Mouse (Mus musculus) limb, embryonic 15.5 days (tissue): ENCODE results near the gene Tes. TPM values are rescaled to one million over a fixed set of nuclear protein-coding genes. Genes with fewer than 3 reads are reported as not detected.

Source experiments
- ATAC-seq: fragments of 200-750 bp; cut with Nextera tagmentation; 2 replicates; pipeline ENCODE4 v1.8.0; 2017; ENCODE audit warnings: low read depth, moderate TSS enrichment; ENCODE audit not compliant: insufficient number of reproducible peaks, low FRiP score, low TSS enrichment
- H3K27ac ChIP-seq: fragments of 300-500 bp; sonication (generic); 2 replicates; pipeline ENCODE4 v1.5.1; 2015; ENCODE audit warnings: moderate library complexity, mild to moderate bottlenecking, inconsistent platforms
- H3K27me3 ChIP-seq: fragments of 300-500 bp; sonication (generic); 2 replicates; pipeline ENCODE4 v1.6.1; 2015; ENCODE audit warnings: inconsistent platforms
- H3K36me3 ChIP-seq: fragments of 300-500 bp; sonication (generic); 2 replicates; pipeline ENCODE4 v1.6.1; 2015; ENCODE audit warnings: inconsistent platforms
- H3K4me1 ChIP-seq: fragments of 300-500 bp; sonication (generic); 2 replicates; pipeline ENCODE4 v1.6.1; 2015; ENCODE audit warnings: inconsistent platforms
- H3K4me2 ChIP-seq: fragments of 300-500 bp; sonication (generic); 2 replicates; pipeline ENCODE4 v1.6.1; 2015; ENCODE audit warnings: mild to moderate bottlenecking, inconsistent platforms
- H3K4me3 ChIP-seq: fragments of 300-500 bp; sonication (generic); 2 replicates; pipeline ENCODE4 v1.5.1; 2015; ENCODE audit warnings: mild to moderate bottlenecking, inconsistent platforms
- H3K9ac ChIP-seq: fragments of 300-500 bp; sonication (generic); 2 replicates; pipeline ENCODE4 v1.6.1; 2015; ENCODE audit warnings: inconsistent platforms
- H3K9me3 ChIP-seq: fragments of 300-500 bp; sonication (generic); 2 replicates; pipeline ENCODE4 v1.6.1; 2016; ENCODE audit warnings: inconsistent platforms
- WGBS: fragments of 180-500 bp; shearing (Covaris S2); methylation state at CpG from one replicate; pipeline ENCODE4 v1.1.7; 2015; 5-methylcytosine and 5-hydroxymethylcytosine counted together
- polyA plus RNA-seq: library from polyadenylated mRNA; unstranded; fragments of >200 nt; fragmentation: Nextera tagmentation; extraction: Ambion mirVana; gene quantifications from 2 replicates; pipeline ENCODE4 v1.2.1, GENCODE M21; 2015

Tes gene
- polyA plus RNA-seq, 1 experiment from 2014 or later: 54.2 TPM

- Histone ChIP-seq H3K4me2 (no peak overlapping the region), H3K36me3 (no peaks in the 10 kb centered on the region), H3K27ac (peak overlapping the region; percentile 28; the same call in 1 of the 2 replicates), H3K4me3 (no peak overlapping the region), H3K27me3 (no peaks in the 10 kb centered on the region), H3K9me3 (no peaks in the 10 kb centered on the region), H3K4me1 (peaks cover 13% of the 10 kb centered on the region), H3K9ac (no peak overlapping the region)
- ATAC-seq: 0 out of 2 replicates have a peak, but pooled peaks have one; percentile 40
- 42% methylated on average over 4 of the region's 4 CpGs for WGBS
Measured at GRCm38 (mm10) chr6:17082238-17082637, 17.3 kb downstream of the Tes start.

DNA sequence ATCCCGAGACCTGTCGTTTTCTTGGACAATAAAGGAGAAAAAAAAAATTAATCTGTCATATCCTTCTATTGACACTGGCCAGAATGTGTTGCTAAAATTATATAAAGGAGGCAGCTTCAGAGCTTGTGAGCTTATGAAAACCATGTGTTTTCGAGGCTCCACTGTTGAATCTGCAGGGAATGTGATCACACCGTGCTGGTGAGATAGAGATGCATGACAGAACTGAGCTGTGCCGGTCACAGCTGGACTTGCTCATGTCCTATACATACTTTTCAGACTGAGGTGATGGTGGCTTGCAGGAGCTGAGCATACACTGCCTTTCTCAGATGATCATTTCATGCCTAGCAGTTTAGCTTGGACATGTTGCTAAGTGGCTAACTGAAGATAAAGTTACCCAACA lies 17.9 kb downstream of the Tes start:
- Histone ChIP-seq H3K4me2 (no peak overlapping the region), H3K4me3 (no peak overlapping the region), H3K9me3 (no peaks in the 10 kb centered on the region), H3K9ac (no peak overlapping the region), H3K36me3 (no peaks in the 10 kb centered on the region), H3K27ac (0 out of 2 replicates have a peak overlapping the region, but pooled peaks have one; percentile 11), H3K27me3 (no peaks in the 10 kb centered on the region), H3K4me1 (peaks cover 11% of the 10 kb centered on the region)
- no peak for ATAC-seq
- 53% methylated on average over 5 of the region's 5 CpGs for WGBS

DNA sequence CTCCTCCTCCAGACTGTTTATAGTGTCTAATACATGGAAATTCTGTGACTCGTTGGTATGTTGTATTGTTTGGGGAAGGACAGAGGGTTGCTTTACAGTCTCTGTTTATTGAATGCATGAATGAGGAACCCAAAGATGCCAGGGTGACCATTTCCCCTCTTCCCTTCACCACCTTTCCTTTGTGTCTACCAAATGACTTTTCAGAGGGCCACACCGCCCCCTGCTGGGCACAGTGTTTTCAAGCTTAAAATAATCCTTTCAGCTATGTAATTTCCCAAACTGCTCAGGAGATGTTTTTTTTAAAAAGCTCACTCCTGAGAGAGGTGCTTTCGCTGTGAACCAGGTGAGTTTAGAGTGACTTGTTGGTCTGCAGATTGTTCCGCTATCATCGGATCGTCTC lies 22.5 kb downstream of the Tes start:
- Histone ChIP-seq H3K9me3 (no peaks in the 10 kb centered on the region), H3K27ac (no peak overlapping the region), H3K9ac (no peak overlapping the region), H3K4me3 (no peak overlapping the region), H3K27me3 (no peaks in the 10 kb centered on the region), H3K4me2 (no peak overlapping the region), H3K36me3 (no peaks in the 10 kb centered on the region), H3K4me1 (0 out of 2 replicates have a peak, but pooled peaks cover 2% of the 10 kb centered on the region)
- no peak for ATAC-seq
- 65% methylated on average over 6 of the region's 6 CpGs for WGBS

DNA sequence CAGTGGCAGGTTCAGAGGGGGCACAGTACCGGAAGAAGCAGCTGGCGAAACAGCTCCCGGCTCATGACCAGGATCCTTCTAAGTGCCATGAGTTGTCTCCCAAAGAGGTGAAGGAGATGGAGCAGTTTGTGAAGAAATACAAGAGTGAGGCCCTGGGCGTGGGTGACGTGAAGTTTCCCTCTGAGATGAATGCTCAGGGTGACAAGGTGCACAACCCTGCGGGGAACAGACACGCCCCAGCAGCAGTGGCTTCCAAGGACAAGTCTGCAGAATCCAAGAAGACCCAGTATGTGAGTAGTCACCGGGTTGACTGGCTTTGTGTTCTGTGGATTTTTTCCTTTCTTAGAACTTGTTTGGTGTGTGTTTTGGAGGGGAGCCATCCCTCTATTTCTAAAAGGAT lies 32.4 kb downstream of the Tes start:
- ATAC-seq: no peak
- Histone ChIP-seq H3K4me1 (no peaks in the 10 kb centered on the region), H3K27ac (no peak overlapping the region), H3K4me2 (no peak overlapping the region), H3K36me3 (peaks cover 21% of the 10 kb centered on the region), H3K9ac (no peak overlapping the region), H3K9me3 (no peaks in the 10 kb centered on the region), H3K27me3 (no peaks in the 10 kb centered on the region), H3K4me3 (no peak overlapping the region)
- 91% methylated on average over 8 of the region's 8 CpGs for WGBS

DNA sequence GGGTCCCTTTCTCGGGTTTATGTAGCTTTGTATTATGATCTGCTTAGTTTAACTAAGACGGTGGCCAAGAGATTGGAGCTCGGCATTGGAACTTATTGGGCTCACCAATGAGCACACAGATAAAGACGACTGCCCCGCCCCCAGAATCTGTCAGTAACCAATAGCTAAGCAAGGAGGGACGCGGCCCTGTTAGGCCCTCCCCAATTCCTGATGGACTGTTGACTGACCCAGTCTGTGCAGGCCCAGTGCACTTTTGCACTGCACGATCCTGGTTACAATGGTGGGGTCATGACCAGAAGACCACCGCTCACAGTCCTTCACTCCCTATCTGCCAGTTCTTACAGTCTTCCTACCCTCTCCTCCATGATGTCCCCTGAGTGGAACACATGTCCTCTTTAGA lies 33.6 kb downstream of the Tes start:
- no peaks in the 10 kb centered on the region for H3K4me1 ChIP-seq
- H3K4me2 ChIP-seq: no peak overlapping the region
- peaks cover 28% of the 10 kb centered on the region for H3K36me3 ChIP-seq
- no peak overlapping the region for H3K4me3 ChIP-seq
- no peak overlapping the region for H3K9ac ChIP-seq
- 92% methylated on average over 9 of the region's 9 CpGs for WGBS
- no peaks in the 10 kb centered on the region for H3K9me3 ChIP-seq
- no peak overlapping the region for H3K27ac ChIP-seq
- no peaks in the 10 kb centered on the region for H3K27me3 ChIP-seq
- no peak for ATAC-seq

DNA sequence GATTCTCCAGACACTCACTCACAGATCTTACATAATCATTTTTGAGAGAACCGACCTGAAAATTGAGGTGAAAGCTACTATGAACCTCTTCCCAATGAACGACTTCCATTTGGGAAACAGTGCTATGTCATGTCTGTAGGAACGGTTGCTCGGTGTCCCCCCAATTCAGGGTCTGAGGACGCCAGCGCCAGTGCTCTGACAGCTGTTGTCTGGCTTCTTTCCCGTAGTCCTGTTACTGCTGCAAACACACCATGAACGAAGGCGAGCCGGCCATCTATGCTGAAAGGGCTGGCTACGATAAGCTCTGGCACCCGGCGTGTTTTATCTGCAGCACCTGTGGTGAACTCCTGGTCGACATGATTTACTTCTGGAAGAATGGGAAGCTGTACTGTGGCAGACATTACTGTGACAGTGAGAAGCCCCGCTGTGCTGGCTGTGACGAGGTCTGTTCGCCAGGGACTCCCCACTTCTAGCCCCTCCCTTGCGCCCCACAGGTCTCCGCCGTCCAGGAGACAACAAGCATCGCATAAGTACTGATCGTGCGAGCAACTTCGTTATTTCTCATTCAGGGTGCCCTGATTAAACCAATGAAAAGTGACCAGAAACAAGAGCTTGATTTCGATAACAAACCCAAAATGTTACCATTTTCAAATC lies 34.7 kb downstream of the Tes start:
- no peak overlapping the region for H3K4me2 ChIP-seq
- H3K27me3 ChIP-seq: no peaks in the 10 kb centered on the region
- no peak for ATAC-seq
- 81% methylated on average over 25 of the region's 25 CpGs for WGBS
- no peak overlapping the region for H3K4me3 ChIP-seq
- H3K27ac ChIP-seq: no peak overlapping the region
- peaks cover 32% of the 10 kb centered on the region for H3K36me3 ChIP-seq
- H3K4me1 ChIP-seq: no peaks in the 10 kb centered on the region
- no peaks in the 10 kb centered on the region for H3K9me3 ChIP-seq
- no peak overlapping the region for H3K9ac ChIP-seq

DNA sequence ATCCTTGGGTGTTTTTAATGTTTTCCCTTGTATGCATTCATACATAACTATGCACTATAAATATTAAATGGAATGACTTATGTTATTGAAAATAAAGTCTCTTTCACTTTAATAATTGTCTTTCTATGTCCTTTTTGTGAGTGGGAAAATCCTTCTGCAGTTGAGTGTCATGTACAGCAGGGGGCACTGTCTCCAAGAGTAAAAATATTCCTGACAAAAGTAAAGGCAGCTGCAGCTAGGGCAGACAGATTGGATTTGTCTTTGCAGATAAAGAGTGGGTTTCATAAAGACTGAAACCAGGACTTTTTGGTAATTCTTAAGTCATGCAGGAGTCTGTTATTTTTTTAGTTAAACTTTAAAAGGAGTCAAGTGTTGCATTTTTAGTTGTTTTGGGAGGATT lies 40.8 kb downstream of the Tes start:
- no peak overlapping the region for H3K4me3 ChIP-seq
- no peak overlapping the region for H3K9ac ChIP-seq
- H3K27ac ChIP-seq: no peak overlapping the region
- H3K4me1 ChIP-seq: no peaks in the 10 kb centered on the region
- no peak for ATAC-seq
- H3K4me2 ChIP-seq: no peak overlapping the region
- no peaks in the 10 kb centered on the region for H3K27me3 ChIP-seq
- peaks cover 25% of the 10 kb centered on the region for H3K36me3 ChIP-seq
- no peaks in the 10 kb centered on the region for H3K9me3 ChIP-seq

GRCm38 (mm10) chr6:17106493-17106892 lies 41.5 kb downstream of the Tes start:
- no peak overlapping the region for H3K4me3 ChIP-seq
- H3K27me3 ChIP-seq: no peaks in the 10 kb centered on the region
- no peak for ATAC-seq
- 93% methylated on average over 5 of the region's 5 CpGs for WGBS
- no peaks in the 10 kb centered on the region for H3K9me3 ChIP-seq
- H3K4me2 ChIP-seq: no peak overlapping the region
- H3K9ac ChIP-seq: no peak overlapping the region
- no peaks in the 10 kb centered on the region for H3K4me1 ChIP-seq
- no peak overlapping the region for H3K27ac ChIP-seq
- H3K36me3 ChIP-seq: peaks cover 18% of the 10 kb centered on the region; the same call in 1 of the 2 replicates

DNA sequence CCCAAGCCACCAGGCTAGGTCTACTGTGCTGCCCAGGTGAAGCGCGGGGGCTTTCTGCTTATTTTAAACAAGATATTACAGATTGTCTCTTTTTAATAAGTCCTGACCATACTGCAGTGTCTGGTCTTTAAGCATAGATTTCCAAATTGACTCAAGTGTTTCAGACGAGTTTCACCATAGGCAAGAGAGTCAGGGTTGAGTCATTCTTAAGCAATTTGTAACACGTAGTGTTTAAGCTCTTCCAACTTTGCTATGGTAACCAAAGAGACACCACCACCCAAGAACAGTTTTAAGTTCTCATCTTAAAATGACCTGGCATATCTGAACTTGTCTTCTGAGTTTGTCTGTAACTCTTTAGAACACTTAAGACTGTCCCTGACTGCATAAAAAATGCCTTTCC lies 44.3 kb downstream of the Tes start:
- peaks cover 7% of the 10 kb centered on the region; the same call in 1 of the 2 replicates for H3K36me3 ChIP-seq
- H3K9me3 ChIP-seq: no peaks in the 10 kb centered on the region
- H3K27me3 ChIP-seq: no peaks in the 10 kb centered on the region
- no peak overlapping the region for H3K4me2 ChIP-seq
- ATAC-seq: no peak
- no peak overlapping the region for H3K27ac ChIP-seq
- H3K4me1 ChIP-seq: no peaks in the 10 kb centered on the region; the same call in 1 of the 2 replicates
- H3K9ac ChIP-seq: no peak overlapping the region
- WGBS: 68% methylated on average over 4 of the region's 4 CpGs
- H3K4me3 ChIP-seq: no peak overlapping the region

GRCm38 (mm10) chr6:17110564-17111100 lies 45.7 kb downstream of the Tes start:
- ATAC-seq: no peak
- Histone ChIP-seq H3K9ac (no peak overlapping the region), H3K27ac (no peak overlapping the region), H3K27me3 (no peaks in the 10 kb centered on the region), H3K4me2 (no peak overlapping the region), H3K4me3 (no peak overlapping the region), H3K4me1 (peaks cover 4% of the 10 kb centered on the region; the same call in 1 of the 2 replicates), H3K9me3 (no peaks in the 10 kb centered on the region), H3K36me3 (no peaks in the 10 kb centered on the region)
- 51% methylated on average over 6 of the region's 6 CpGs for WGBS

- WGBS: 90% methylated on average over 1 of the region's 1 CpGs
- no peak overlapping the region for H3K4me2 ChIP-seq
- peaks cover 4% of the 10 kb centered on the region; the same call in 1 of the 2 replicates for H3K4me1 ChIP-seq
- no peak for ATAC-seq
- no peaks in the 10 kb centered on the region for H3K36me3 ChIP-seq
- H3K27me3 ChIP-seq: no peaks in the 10 kb centered on the region
- no peak overlapping the region for H3K27ac ChIP-seq
- H3K4me3 ChIP-seq: no peak overlapping the region
- no peak overlapping the region for H3K9ac ChIP-seq
- no peaks in the 10 kb centered on the region for H3K9me3 ChIP-seq
Measured at GRCm38 (mm10) chr6:17112081-17112480, 47.1 kb downstream of the Tes start.

DNA sequence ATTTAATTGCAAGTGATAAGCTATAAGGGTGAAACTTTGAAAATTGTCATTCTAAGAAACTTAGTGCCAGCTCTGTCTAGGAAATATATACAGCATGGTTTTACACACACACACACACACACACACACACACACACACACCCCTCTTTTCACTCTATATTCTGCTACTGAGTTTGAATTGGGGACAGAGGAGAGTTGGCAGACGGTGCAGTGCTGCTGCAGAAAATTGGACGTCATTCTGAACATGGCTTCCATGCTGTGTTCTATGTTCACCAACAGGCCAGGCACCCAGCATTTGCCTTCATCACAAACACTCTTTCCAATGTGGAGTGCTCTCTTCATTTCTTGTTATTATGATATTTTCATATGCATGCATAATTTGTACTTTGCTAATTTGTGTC lies 48.0 kb downstream of the Tes start:
- Histone ChIP-seq H3K36me3 (no peaks in the 10 kb centered on the region), H3K4me3 (no peak overlapping the region), H3K27me3 (no peaks in the 10 kb centered on the region), H3K4me1 (peaks cover 4% of the 10 kb centered on the region; the same call in 1 of the 2 replicates), H3K9me3 (no peaks in the 10 kb centered on the region), H3K27ac (no peak overlapping the region), H3K9ac (no peak overlapping the region), H3K4me2 (no peak overlapping the region)
- 85% methylated on average over 2 of the region's 2 CpGs for WGBS
- no peak for ATAC-seq
